Mouse (Mus musculus): ENCODE data around the gene Epb41l3.

DNA sequence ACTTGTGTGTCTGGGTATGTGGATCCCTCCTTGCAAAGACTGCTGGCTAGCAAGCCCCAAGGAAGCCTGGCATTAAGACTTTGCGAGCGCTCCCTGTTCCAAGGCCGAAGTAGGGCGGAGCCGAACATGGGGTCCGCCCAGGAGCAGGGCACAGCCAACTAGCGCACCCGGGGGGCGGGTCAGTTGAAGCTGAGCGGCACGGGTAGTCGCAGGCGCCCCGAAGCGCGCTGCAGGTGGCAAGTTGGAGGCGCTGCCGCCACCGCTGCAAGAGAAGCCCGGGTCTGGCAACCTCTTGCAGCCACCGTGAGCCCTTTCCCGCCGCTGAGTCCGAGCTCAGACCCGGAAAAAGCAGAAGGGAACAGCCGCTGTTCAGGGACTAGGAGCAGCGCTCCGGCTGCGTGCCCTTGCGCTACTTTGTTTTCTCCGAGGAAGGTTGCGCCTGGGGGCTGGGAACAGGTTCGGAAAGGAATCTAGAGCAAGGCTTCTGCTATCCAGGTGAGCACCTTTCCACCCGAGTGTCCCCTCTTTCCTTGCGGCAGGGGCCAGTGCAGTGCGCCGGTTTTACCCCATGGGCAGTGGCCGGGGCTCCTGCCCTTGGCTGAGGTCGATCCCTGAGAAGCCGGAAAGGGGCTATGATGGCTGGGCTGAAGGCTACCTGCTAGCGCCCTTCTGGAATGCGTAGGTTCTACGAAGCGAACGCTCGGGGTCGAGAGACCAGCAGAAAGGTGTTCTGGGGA lies at the start of gene Epb41l3:
- TF ChIP-seq CTCF (IDR thresholded peaks at IDR 0.05; ENCODE audit: low read depth) (no peak), EP300 (IDR thresholded peaks at IDR 0.05; ENCODE audit: low read depth) (no peak)
